Mouse (Mus musculus): ENCODE data around the gene Brwd1. TPM values are rescaled to one million over a fixed set of nuclear protein-coding genes. Genes with fewer than 3 reads are reported as not detected.

Brwd1 gene
- total and polyA plus RNA-seq, 3 experiments: 4.3 to 8.1 (median 4.4) TPM

DNA sequence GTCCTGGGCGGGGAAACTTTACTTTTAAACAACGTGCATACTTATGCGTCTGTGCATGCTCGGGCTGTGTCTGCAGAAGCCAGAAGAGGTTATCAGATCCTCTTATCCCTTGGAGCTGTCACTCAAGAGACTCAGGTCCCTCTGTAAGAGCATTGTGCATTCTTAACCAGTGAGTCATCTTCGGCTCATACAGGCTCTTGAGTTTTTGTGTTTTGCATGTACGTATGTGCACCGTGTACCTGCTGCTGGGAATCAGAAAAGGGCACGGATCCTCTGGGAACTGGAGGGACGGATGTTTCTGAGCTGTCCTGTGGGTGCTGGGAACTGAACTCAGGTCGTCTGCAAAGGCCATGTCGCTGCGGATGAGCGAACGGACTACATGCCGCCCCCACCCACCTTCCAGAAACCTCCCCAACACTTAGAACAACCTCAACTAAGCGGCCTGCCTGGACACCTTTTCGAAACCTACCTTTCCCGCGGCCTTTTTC, 44.4 kb upstream of the Brwd1 start:
- H3K27ac ChIP-seq (ENCODE audit: insufficient read depth, low read depth): no peak overlapping the region; the same call in 1 of the 2 replicates
- H3K36me3 ChIP-seq (replicated peaks in 1 of 2; ENCODE audit: control insufficient read depth in 1 of 2, insufficient read depth in 1 of 2, low read length in 1 of 2): peaks cover 32 to 47% of the 10 kb centered on the region in 2 experiments
- peak overlapping the region; percentile 81 for H3K9ac ChIP-seq (ENCODE audit: insufficient read depth, low read depth)
- peak overlapping the region; percentile 62 to 86 (median 77) for H3K4me3 ChIP-seq (replicated peaks in 1 of 3; ENCODE audit: low read depth in 2 of 3, low read length in 2 of 3, poor library complexity in 1 of 3)
- peak overlapping the region; percentile 96 for H3K4me2 ChIP-seq (ENCODE audit: insufficient read depth, low read depth, poor library complexity, severe bottlenecking)
- peak; percentile 64 for DNase-seq (ENCODE audit: extremely low read depth)
- no peaks in the 10 kb centered on the region for H3K9me3 ChIP-seq (replicated peaks; ENCODE audit: low read length)
- H3K79me2 ChIP-seq (replicated peaks; ENCODE audit: control insufficient read depth, extremely low read depth, insufficient read depth, poor library complexity, severe bottlenecking): peaks cover 18% of the 10 kb centered on the region
- peaks cover 3 to 37% of the 10 kb centered on the region in 2 experiments; a peak in 3 of 4 replicates for H3K4me1 ChIP-seq (ENCODE audit: control insufficient read depth in 1 of 2, insufficient read depth in 2 of 2)
- H3K27me3 ChIP-seq (replicated peaks): peaks cover 2% of the 10 kb centered on the region
- in situ Hi-C loops (cut with MboI; ENCODE audit: low pct_ligation_motif_present, low pct_unique_long_range_greater_than_20kb, low sequenced_read_pairs): no loop called here
- no peak for TF ChIP-seq JUN (IDR thresholded peaks at IDR 0.05; ENCODE audit: insufficient read depth, low read depth, low read length)
- dilution Hi-C loops (cut with MboI; ENCODE audit: extremely low pct_ligation_motif_present, extremely low pct_unique_long_range_greater_than_20kb, low sequenced_read_pairs): no loop called here

GRCm38 (mm10) chr16:96120022-96120623, 37.8 kb upstream of the Brwd1 start:
- Histone ChIP-seq H3K27me3 (replicated peaks) (no peaks in the 10 kb centered on the region), H3K4me1 (ENCODE audit: control insufficient read depth in 1 of 2, insufficient read depth in 2 of 2) (peaks cover 0 to 13% of the 10 kb centered on the region in 2 experiments; a peak in 2 of 4 replicates), H3K9me3 (replicated peaks; ENCODE audit: low read length) (no peaks in the 10 kb centered on the region), H3K4me2 (ENCODE audit: insufficient read depth, low read depth, poor library complexity, severe bottlenecking) (no peak overlapping the region), H3K4me3 (replicated peaks in 1 of 3; ENCODE audit: low read depth in 2 of 3, low read length in 2 of 3, poor library complexity in 1 of 3) (no peak overlapping the region), H3K9ac (ENCODE audit: insufficient read depth, low read depth) (no peak overlapping the region), H3K36me3 (replicated peaks in 1 of 2; ENCODE audit: control insufficient read depth in 1 of 2, insufficient read depth in 1 of 2, low read length in 1 of 2) (peaks cover 32 to 42% of the 10 kb centered on the region in 2 experiments), H3K79me2 (replicated peaks; ENCODE audit: control insufficient read depth, extremely low read depth, insufficient read depth, poor library complexity, severe bottlenecking) (no peaks in the 10 kb centered on the region; the same call in 1 of the 2 replicates), H3K27ac (ENCODE audit: insufficient read depth, low read depth) (no peak overlapping the region)
- no peak for TF ChIP-seq PAX5 (IDR thresholded peaks at IDR 0.05; ENCODE audit: low read length)
- TF ChIP-seq JUND (conservative IDR thresholded peaks at IDR 0.05; ENCODE audit: low read depth, low read length): no peak
- no peak for TF ChIP-seq TBP (conservative IDR thresholded peaks at IDR 0.05; ENCODE audit: low read depth, low read length)
- TF ChIP-seq NRF1 (IDR thresholded peaks at IDR 0.05; ENCODE audit: low read depth, low read length): no peak
- no peak for TF ChIP-seq USF1 (IDR thresholded peaks at IDR 0.05; ENCODE audit: low read depth, low read length)
- TF ChIP-seq EP300 (IDR thresholded peaks at IDR 0.05; ENCODE audit: low read length): no peak
- no peak for TF ChIP-seq MYC (IDR thresholded peaks at IDR 0.05; ENCODE audit: low read depth, low read length)
- TF ChIP-seq MAFK (IDR thresholded peaks at IDR 0.05; ENCODE audit: insufficient replicate concordance, low read length): no peak
- no peak for TF ChIP-seq SMC3 (IDR thresholded peaks at IDR 0.05; ENCODE audit: low read depth, low read length)
- TF ChIP-seq UBTF (IDR thresholded peaks at IDR 0.05; ENCODE audit: low read depth, low read length): no peak
- no peak for TF ChIP-seq RCOR1 (conservative IDR thresholded peaks at IDR 0.05; ENCODE audit: low read depth, low read length)
- TF ChIP-seq HCFC1 (IDR thresholded peaks at IDR 0.05; ENCODE audit: low read depth, low read length): no peak
- no peak for TF ChIP-seq POLR2AphosphoS2 (IDR thresholded peaks at IDR 0.05; ENCODE audit: low read depth, low read length)
- no peak for TF ChIP-seq BHLHE40 (IDR thresholded peaks at IDR 0.05; ENCODE audit: low read depth, low read length)
- TF ChIP-seq MAZ (IDR thresholded peaks at IDR 0.05; ENCODE audit: low read depth, low read length): no peak
- no peak for TF ChIP-seq ZC3H11A (IDR thresholded peaks at IDR 0.05; ENCODE audit: low read depth, low read length)
- TF ChIP-seq NELFE (IDR thresholded peaks at IDR 0.05; ENCODE audit: low read depth, low read length): no peak
- TF ChIP-seq CTCF (conservative IDR thresholded peaks at IDR 0.05 in 1 of 2, IDR thresholded peaks at IDR 0.05 in 1 of 2; ENCODE audit: low read depth in 2 of 2, low read length in 2 of 2): no peak
- no peak for TF ChIP-seq USF2 (conservative IDR thresholded peaks at IDR 0.05; ENCODE audit: low read depth, low read length)
- in situ Hi-C loops (cut with MboI; ENCODE audit: low pct_ligation_motif_present, low pct_unique_long_range_greater_than_20kb, low sequenced_read_pairs): no loop called here
- dilution Hi-C loops (cut with MboI; ENCODE audit: extremely low pct_ligation_motif_present, extremely low pct_unique_long_range_greater_than_20kb, low sequenced_read_pairs): no loop called here
- DNase-seq (ENCODE audit: extremely low read depth): no peak

Data from CH12.LX (cell line).